Mouse (Mus musculus): ENCODE results near the gene Prkg2.
A peak's percentile ranks its signal among the peaks of the same experiment; 100 is the strongest.

Prkg2 gene

GRCm38 (mm10) chr5:99036596-99037441 is at the start of gene Prkg2:
Gene Prkg2 (minus strand): TSS chr5:99037351.
- peak in 1 of 2 experiments; percentile 51 for DNase-seq (ENCODE audit: low spot score in 2 of 2)

- DNase-seq (ENCODE audit: low spot score in 2 of 2), result no peak
These were observed 46.8 kb upstream of the Prkg2 start for GRCm38 (mm10) chr5:99083955-99084354.

GRCm38 (mm10) chr5:99078375-99078774 is 41.2 kb upstream of the Prkg2 start:
- no peak for DNase-seq (ENCODE audit: low spot score in 2 of 2)

- DNase-seq (ENCODE audit: low spot score in 2 of 2), result no peak
These were observed 31.2 kb upstream of the Prkg2 start for GRCm38 (mm10) chr5:99068391-99068790.

GRCm38 (mm10) chr5:99062582-99062981 is 25.4 kb upstream of the Prkg2 start:
- DNase-seq (ENCODE audit: low spot score in 2 of 2), result no peak

GRCm38 (mm10) chr5:99039021-99039420 is 1.9 kb upstream of the Prkg2 start:
- DNase-seq (ENCODE audit: low spot score in 2 of 2), result no peak

GRCm38 (mm10) chr5:99037442-99037811 is 276 bp upstream of the Prkg2 start:
- DNase-seq (ENCODE audit: low spot score in 2 of 2), result no peak

- no peak for DNase-seq (ENCODE audit: low spot score in 2 of 2)
These were observed 1.2 kb downstream of the Prkg2 start for GRCm38 (mm10) chr5:99035961-99036360.

GRCm38 (mm10) chr5:99031551-99032149 is 5.5 kb downstream of the Prkg2 start:
- DNase-seq (ENCODE audit: low spot score in 2 of 2), result no peak

GRCm38 (mm10) chr5:99026343-99026742 is 10.8 kb downstream of the Prkg2 start:
- DNase-seq (ENCODE audit: low spot score in 2 of 2), result no peak

- DNase-seq (ENCODE audit: low spot score in 2 of 2), result no peak
These were observed 17.4 kb downstream of the Prkg2 start for GRCm38 (mm10) chr5:99019709-99020108.

- no peak for DNase-seq (ENCODE audit: low spot score in 2 of 2)
These were observed 22.0 kb downstream of the Prkg2 start for GRCm38 (mm10) chr5:99015140-99015539.

GRCm38 (mm10) chr5:99010448-99011151 is 26.6 kb downstream of the Prkg2 start:
- DNase-seq (ENCODE audit: low spot score in 2 of 2), result no peak

- DNase-seq (ENCODE audit: low spot score in 2 of 2), result no peak
These were observed 39.0 kb downstream of the Prkg2 start for GRCm38 (mm10) chr5:98998104-98998503.

GRCm38 (mm10) chr5:98995767-98996166 is 41.4 kb downstream of the Prkg2 start:
- no peak for DNase-seq (ENCODE audit: low spot score in 2 of 2)

- no peak for DNase-seq (ENCODE audit: low spot score in 2 of 2)
These were observed 45.6 kb downstream of the Prkg2 start for GRCm38 (mm10) chr5:98991600-98991999.

GRCm38 (mm10) chr5:98987634-98988033 is 49.5 kb downstream of the Prkg2 start:
- DNase-seq (ENCODE audit: low spot score in 2 of 2), result no peak

GRCm38 (mm10) chr5:98987116-98987515 is 50.0 kb downstream of the Prkg2 start:
- DNase-seq (ENCODE audit: low spot score in 2 of 2), result no peak

GRCm38 (mm10) chr5:98986459-98986858 is 50.7 kb downstream of the Prkg2 start:
- DNase-seq (ENCODE audit: low spot score in 2 of 2), result no peak

- no peak for DNase-seq (ENCODE audit: low spot score in 2 of 2)
These were observed 51.1 kb downstream of the Prkg2 start for GRCm38 (mm10) chr5:98986011-98986410.

- no peak for DNase-seq (ENCODE audit: low spot score in 2 of 2)
These were observed 52.1 kb downstream of the Prkg2 start for GRCm38 (mm10) chr5:98985077-98985476.

- no peak for DNase-seq (ENCODE audit: low spot score in 2 of 2)
These were observed 55.8 kb downstream of the Prkg2 start for GRCm38 (mm10) chr5:98981304-98981703.

GRCm38 (mm10) chr5:98978316-98978715 is 58.8 kb downstream of the Prkg2 start:
- no peak for DNase-seq (ENCODE audit: low spot score in 2 of 2)

Data from frontal cortex, postnatal 10 days (tissue).